Mouse (Mus musculus) brain, adult 2 months (tissue): ENCODE measurements at regions not wholly inside any gene's neighbourhood (a gene's known extent, or its start where the extent isn't known, plus 50 kb on each side); places are given as distances from the start of the nearest gene placed in this dataset.

ENCODE experiments used
- DNase-seq: peaks from one replicate; pipeline ENCODE4 v3.0.0; 2011; ENCODE audit warnings: low read depth, low spot score

- peak; percentile 81 for DNase-seq
Observed at GRCm38 (mm10) chr14:48330965-48331622, 114.8 kb upstream of the Tmem260 start.

GRCm38 (mm10) chr14:48331623-48332000 lies 114.3 kb upstream of the Tmem260 start:
- peak; percentile 73 for DNase-seq

- DNase-seq: no peak
Observed at GRCm38 (mm10) chr14:48332193-48332592, 113.7 kb upstream of the Tmem260 start.

GRCm38 (mm10) chr14:48332660-48333059 lies 113.3 kb upstream of the Tmem260 start:
- peak; percentile 39 for DNase-seq

GRCm38 (mm10) chr14:48334106-48334809 lies 111.7 kb upstream of the Tmem260 start:
- no peak for DNase-seq

- no peak for DNase-seq
Observed at GRCm38 (mm10) chr14:48339434-48339833, 106.5 kb upstream of the Tmem260 start.

- no peak for DNase-seq
Observed at GRCm38 (mm10) chr14:48342944-48343343, 103.0 kb upstream of the Tmem260 start.

GRCm38 (mm10) chr14:48345956-48346355 lies 100.0 kb upstream of the Tmem260 start:
- DNase-seq: no peak

- DNase-seq: peak; percentile 46
Observed at GRCm38 (mm10) chr14:48349392-48350044, 96.4 kb upstream of the Tmem260 start.

GRCm38 (mm10) chr14:48351652-48352051 lies 94.3 kb upstream of the Tmem260 start:
- DNase-seq: no peak

GRCm38 (mm10) chr14:48352825-48353224 lies 93.1 kb upstream of the Tmem260 start:
- DNase-seq: no peak

- DNase-seq: no peak
Observed at GRCm38 (mm10) chr14:48354176-48354575, 91.7 kb upstream of the Tmem260 start.

GRCm38 (mm10) chr14:48357441-48357840 lies 88.5 kb upstream of the Tmem260 start:
- DNase-seq: no peak

GRCm38 (mm10) chr14:48358487-48359159 lies 87.3 kb upstream of the Tmem260 start:
- peak; percentile 81 for DNase-seq

GRCm38 (mm10) chr14:48361820-48362219 lies 84.1 kb upstream of the Tmem260 start:
- DNase-seq: no peak

GRCm38 (mm10) chr14:48367006-48367405 lies 78.9 kb upstream of the Tmem260 start:
- peak; percentile 92 for DNase-seq

GRCm38 (mm10) chr14:48370322-48370721 lies 75.6 kb upstream of the Tmem260 start:
- peak; percentile 65 for DNase-seq

- peak; percentile 82 for DNase-seq
Observed at GRCm38 (mm10) chr14:48371766-48372165, 74.2 kb upstream of the Tmem260 start.

GRCm38 (mm10) chr14:48376112-48376511 lies 69.8 kb upstream of the Tmem260 start:
- no peak for DNase-seq
